Mouse (Mus musculus): ENCODE results near the gene Cavin2.

The Cavin2 gene

GRCm38 (mm10) chr1:51288755-51289619, at the start of gene Cavin2:
TSS of gene Cavin2 (plus strand) at chr1:51289126.
- DNase-seq (ENCODE audit: low spot score), result peak; percentile 38

DNA sequence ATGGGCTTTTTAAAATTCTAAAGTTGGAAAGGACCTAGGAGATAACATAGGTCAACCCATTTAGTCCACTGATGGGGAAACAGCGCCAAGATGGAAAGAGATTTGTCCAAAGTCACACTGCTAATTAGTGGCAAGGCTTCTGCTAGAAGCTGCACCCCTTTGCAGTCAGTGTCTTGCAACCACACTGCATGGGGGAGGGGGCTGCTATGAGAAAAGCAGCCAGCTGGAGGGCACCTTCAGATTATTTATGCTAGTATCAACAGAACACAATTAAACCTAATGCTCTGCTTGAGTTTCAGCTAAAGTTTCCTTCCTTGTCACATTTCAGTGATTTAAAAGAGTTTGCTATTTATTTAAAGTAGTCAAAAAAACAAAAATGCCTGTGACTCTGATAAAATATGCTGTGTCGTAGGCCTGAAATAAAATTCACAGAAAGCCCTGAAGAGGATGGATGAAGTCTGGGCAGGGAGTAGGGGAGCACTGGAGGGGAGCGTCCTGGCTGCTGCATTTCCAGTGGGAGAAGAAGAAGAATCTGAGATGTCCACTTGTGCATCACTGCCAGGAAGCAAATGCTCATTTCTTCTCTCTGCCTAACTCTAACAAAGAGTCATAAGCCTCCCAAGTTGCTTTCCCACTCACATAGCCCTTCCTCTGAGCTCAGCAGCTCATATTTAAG, 47.5 kb upstream of the Cavin2 start:
- DNase-seq (ENCODE audit: low spot score), result no peak

DNA sequence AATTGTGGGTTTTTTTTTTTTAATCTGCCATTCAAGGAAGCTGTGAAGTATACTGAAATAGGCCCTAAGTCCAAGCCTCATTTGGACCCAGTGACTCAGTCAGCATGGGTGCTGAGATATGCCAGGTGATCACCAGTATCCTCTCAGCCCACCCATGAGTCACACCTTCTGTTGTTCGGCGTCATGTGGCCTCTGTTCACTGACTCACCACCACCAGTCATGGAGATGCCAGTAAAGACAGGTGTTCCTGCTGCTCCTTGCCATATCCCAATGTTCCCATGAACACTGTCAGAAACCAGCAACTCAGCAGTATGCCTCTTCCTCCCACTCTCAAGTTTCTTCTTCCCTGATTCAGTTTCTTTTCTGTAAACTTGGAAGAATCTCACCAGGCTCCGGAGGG, 45.6 kb upstream of the Cavin2 start:
- DNase-seq (ENCODE audit: low spot score), result no peak

- DNase-seq (ENCODE audit: low spot score), result no peak
These were observed 45.1 kb upstream of the Cavin2 start for GRCm38 (mm10) chr1:51243869-51244268.

DNA sequence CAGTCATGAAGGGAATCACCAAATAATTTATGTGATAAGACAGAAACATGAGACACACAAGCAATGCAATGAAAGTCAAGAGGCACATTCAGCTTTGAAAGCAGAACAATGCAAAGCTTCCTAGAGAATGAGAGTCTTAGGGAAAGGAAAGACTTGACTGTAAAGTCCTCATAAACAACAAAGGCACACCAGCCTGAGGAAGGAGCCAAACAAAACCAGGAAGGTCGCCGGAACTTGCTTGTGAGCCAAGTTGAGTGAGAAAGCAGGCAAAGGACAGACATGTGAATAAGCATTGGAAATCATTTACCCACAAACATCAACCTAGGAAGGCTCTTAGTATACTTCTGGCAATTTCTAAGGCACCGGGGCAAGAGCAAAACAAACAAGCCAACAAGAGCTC, 43.5 kb upstream of the Cavin2 start:
- DNase-seq (ENCODE audit: low spot score), result no peak

DNA sequence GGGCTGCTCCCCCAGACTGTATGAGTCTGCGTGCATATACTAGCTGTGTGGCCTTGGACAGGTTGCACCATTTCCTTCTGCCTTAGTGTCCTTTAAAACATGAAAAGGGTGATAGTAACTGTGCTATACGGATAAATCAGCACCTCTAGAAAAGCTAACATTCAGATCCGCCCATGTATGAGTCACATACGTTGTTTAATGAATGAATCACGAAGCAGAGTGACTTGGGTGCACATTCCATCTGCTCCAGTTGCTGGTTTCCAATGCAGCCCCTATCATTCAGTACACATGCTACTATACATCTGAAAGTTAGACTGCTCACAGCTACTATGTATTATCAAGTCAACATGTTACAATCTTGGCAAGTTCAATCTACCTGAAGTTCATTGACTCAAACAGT, 38.6 kb upstream of the Cavin2 start:
- DNase-seq (ENCODE audit: low spot score), result no peak

- DNase-seq (ENCODE audit: low spot score), result peak; percentile 52
These were observed 23.7 kb upstream of the Cavin2 start for GRCm38 (mm10) chr1:51265118-51265800.

DNA sequence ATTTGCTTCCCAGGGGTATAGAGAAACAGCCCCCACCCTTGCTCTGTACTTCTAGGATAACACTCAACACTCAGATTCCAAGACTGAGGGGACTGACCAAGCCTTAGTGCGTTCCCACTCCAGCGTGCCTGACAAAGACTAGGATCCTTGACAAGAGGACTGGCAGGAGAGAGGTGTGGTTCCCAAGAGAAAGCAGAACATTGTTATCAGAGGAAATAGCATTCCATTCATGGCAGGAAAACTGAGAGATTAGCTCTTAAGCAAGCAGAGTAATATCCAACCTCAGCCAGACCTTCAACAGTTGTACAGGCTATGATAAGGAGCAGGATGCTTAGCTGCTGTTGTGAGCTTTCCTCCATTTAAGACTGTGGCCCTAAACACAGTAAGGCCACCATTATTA, 23.0 kb upstream of the Cavin2 start:
- peak; percentile 15 for DNase-seq (ENCODE audit: low spot score)

DNA sequence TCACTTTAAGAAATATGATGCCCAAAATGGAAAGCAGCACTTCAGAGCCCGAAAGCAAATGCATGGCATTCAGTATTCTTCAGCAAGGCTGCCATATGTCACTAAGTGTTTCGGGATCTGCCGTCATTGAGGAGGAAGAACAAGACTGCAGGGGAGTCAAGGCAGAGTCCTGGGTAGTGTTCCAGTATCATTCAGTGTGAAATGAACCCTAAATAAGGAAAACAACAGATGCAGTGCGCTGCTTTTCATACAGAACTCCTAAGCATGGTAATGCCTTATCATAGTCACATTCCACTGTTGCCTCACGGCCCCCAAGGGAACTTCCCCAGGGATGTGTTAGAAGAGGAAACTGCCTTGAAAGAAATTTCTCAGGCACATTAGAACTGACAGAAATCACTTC, 21.8 kb upstream of the Cavin2 start:
- peak; percentile 23 for DNase-seq (ENCODE audit: low spot score)

- DNase-seq (ENCODE audit: low spot score), result no peak
These were observed 20.7 kb upstream of the Cavin2 start for GRCm38 (mm10) chr1:51268225-51268624.

GRCm38 (mm10) chr1:51270196-51270935, 18.6 kb upstream of the Cavin2 start:
- no peak for DNase-seq (ENCODE audit: low spot score)

DNA sequence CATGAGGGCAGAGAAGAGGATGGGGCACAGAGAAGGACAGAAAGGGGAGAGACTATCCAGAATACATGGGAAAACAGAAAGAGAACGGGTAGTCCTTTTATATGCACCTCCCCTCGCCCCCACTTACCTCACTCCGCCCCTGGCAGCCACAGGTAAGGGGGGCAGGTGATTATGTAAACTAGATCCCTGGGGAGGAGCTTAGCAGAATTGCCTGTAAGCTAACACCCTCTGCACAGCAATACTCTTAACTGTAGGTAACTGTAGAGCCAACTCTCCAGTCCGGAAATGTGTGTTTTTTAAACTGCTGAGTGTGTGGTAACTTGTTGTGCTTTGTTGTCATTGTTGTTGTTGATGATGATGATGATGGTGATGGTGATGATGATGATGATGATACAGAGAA, 17.1 kb upstream of the Cavin2 start:
- DNase-seq (ENCODE audit: low spot score), result no peak

DNA sequence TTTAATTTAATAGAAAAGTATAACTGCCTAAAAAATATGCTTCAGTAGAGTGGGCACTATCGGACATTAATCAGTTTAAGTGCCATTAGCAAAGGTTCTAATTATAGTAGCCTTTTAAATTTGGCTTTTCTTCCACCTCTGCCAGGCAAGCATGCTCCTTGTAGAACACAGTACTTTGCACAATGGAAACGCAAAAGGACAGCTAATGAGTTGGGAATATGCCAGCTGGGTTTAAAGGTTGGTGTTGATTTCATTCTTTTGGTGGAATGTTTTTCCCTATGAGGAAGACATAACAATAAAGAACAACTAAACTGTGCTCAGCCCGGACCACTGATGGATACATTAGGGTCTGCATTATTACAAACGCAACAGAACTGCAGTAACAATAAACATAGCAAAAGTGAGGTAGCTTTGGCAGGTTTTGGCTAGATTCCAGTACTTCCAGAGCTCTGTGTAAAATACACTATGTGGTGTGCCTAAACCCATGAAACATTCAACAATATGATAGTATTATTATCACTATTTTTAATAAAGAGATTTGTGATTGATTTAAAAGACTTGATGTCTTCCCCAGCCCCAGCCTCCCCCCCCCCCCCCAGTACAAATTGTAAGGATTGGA, 16.2 kb upstream of the Cavin2 start:
- no peak for DNase-seq (ENCODE audit: low spot score)

DNA sequence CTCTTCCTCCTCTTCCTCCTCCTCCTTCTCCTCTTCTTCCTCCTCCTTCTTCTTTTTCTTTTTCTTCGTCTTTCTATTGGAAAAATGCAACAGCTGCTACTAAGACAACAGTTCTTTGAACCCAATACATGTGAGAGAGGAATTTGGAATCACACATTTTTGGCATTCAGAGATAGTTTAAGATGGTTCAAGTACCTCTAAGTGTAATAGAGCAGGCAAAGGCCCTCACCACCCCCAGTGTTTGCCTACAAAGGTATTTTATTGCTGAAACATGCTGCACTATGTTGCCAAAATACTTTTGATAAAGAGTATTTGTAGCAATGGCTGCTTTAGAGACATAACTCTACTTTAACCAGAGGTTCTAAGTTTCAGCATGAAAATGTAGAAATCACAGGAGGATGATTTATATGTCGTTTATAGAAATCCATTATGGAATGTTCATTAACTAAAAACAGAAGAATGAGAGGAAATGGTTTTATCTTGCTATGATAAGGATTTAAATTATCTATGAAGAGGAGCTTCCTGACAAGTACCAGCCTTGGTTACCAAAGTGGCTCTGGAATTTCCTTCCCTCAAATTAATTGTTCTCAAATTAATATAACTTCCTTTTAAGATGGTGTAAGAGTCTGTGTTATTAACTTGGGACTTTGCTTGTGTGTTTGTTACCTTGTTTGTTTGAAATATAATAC, 10.9 kb upstream of the Cavin2 start:
- no peak for DNase-seq (ENCODE audit: low spot score)

GRCm38 (mm10) chr1:51288201-51288600, 725 bp upstream of the Cavin2 start:
- DNase-seq (ENCODE audit: low spot score), result no peak

GRCm38 (mm10) chr1:51289620-51290445, 907 bp downstream of the Cavin2 start:
- no peak for DNase-seq (ENCODE audit: low spot score)

- DNase-seq (ENCODE audit: low spot score), result no peak
These were observed 1.7 kb downstream of the Cavin2 start for GRCm38 (mm10) chr1:51290634-51291033.

DNA sequence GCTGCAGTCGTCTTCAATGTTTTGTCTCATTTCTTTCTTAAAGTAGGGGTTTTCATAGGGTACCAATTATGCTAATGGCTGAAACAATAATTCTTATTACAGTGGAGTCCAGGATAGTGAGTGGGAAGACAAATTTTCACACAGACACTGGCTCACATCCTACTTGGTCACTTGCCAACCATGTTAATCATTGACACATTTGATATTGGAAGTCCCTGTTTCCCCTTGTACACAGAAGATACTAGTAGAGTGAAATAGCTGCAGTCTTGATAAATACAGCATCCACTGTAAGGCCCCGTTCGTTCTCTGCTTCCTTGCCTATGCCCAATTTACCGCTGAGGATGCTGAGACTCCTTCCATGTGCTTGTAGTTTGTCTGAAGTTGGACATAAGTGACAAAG, 3.4 kb downstream of the Cavin2 start:
- no peak for DNase-seq (ENCODE audit: low spot score)

DNA sequence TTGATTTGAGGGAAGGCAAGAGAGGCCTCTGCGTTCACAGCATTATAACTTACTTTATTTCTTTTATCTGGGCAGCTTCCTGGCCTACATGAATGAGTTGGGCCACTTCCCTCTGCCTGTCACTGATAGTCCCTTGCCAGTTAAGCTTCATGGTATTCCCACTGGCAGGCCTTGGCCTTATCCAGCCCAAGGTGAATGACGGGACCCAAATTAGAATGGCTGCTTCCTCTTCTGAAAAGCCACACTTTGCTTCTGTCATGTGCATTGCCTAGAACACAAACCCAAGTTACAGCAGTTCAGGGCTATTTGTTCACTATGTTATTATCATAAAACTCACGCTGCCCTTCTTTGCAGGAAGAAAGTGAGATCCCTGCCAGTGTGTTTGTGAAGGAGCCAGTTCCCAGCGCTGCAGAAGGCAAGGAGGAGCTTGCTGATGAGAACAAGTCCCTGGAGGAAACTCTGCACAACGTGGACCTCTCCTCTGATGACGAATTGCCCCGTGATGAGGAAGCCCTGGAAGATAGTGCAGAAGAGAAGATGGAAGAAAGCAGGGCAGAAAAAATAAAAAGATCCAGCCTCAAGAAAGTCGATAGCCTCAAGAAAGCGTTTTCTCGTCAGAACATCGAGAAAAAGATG, 11.5 kb downstream of the Cavin2 start:
- no peak for DNase-seq (ENCODE audit: low spot score)

DNA sequence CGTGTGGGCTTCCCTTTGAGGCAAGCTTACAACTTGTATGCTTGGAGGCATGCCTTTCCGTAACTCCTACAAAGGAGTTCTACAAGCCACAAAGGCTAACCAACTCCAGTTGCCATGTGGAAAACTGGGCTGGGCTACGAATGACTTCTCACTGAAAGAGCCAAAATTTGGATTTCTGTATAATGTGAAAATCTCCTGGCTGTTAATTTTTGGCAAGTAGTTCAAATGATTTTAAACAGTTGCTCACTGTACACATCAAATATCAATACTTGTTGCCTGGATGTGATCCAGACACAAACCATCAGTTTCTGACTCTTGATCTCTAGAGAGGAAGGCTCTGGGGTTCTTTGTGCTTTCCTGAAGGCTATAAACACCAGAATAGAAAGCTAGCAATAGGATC, 18.1 kb downstream of the Cavin2 start:
- no peak for DNase-seq (ENCODE audit: low spot score)

All from embryo, embryonic 10 days (tissue).